Mouse (Mus musculus) neural tube, embryonic 11.5 days (tissue): Measurements from ENCODE around the gene Sptssa. TPM values are rescaled to one million over a fixed set of nuclear protein-coding genes. Genes with fewer than 3 reads are reported as not detected.
"Not testable (repeated sequence)": the region's sequence is repeated elsewhere in the genome, so short reads cannot be mapped to it uniquely, and the experiment has no call there.

ENCODE experiments used
- ATAC-seq: fragments of 200-750 bp; cut with Nextera tagmentation; 2 replicates; pipeline ENCODE4 v1.8.0; 2017; ENCODE audit warnings: moderate number of reproducible peaks, mild to moderate bottlenecking, moderate TSS enrichment, moderate library complexity; ENCODE audit not compliant: insufficient read depth, low FRiP score, low TSS enrichment
- DNase-seq: peaks from one replicate; pipeline ENCODE4 v3.0.0-alpha.2; 2015; ENCODE audit warnings: low spot score
- H3K27ac ChIP-seq: fragments of 300-500 bp; sonication (generic); 2 replicates; pipeline ENCODE4 v1.5.1; 2014; ENCODE audit warnings: low read depth, mild to moderate bottlenecking, low read length
- H3K27me3 ChIP-seq: fragments of 300-500 bp; sonication (generic); 2 replicates; pipeline ENCODE4 v1.6.1; 2014; ENCODE audit warnings: mild to moderate bottlenecking, low read length, mixed read lengths; ENCODE audit not compliant: control insufficient read depth, insufficient read depth
- H3K36me3 ChIP-seq: fragments of 300-500 bp; sonication (generic); 2 replicates; pipeline ENCODE4 v1.6.1; 2014; ENCODE audit warnings: mild to moderate bottlenecking, low read length, moderate library complexity, mixed read lengths; ENCODE audit not compliant: control insufficient read depth, insufficient read depth
- H3K4me1 ChIP-seq: fragments of 300-500 bp; sonication (generic); 2 replicates; pipeline ENCODE4 v1.6.1; 2014; ENCODE audit warnings: low read length, mixed read lengths; ENCODE audit not compliant: control insufficient read depth, insufficient read depth
- H3K4me2 ChIP-seq: fragments of 300-500 bp; sonication (generic); 2 replicates; pipeline ENCODE4 v1.6.1; 2014; ENCODE audit warnings: low read depth, mild to moderate bottlenecking, moderate library complexity
- H3K4me3 ChIP-seq: fragments of 300-500 bp; sonication (generic); 2 replicates; pipeline ENCODE4 v1.5.1; 2014; ENCODE audit warnings: low read depth, low read length
- H3K9ac ChIP-seq: fragments of 300-500 bp; sonication (generic); 2 replicates; pipeline ENCODE4 v1.6.1; 2014; ENCODE audit warnings: mild to moderate bottlenecking, low read length
- H3K9me3 ChIP-seq: fragments of 300-500 bp; sonication (generic); 2 replicates; pipeline ENCODE4 v1.6.1; 2016; ENCODE audit warnings: low read length; ENCODE audit not compliant: control insufficient read depth
- WGBS: fragments of 180-500 bp; shearing (Covaris S2); extraction: QIAGEN DNeasy Blood & Tissue Kit; methylation state at CpG from one replicate; pipeline ENCODE4 v1.1.7; 2014; 5-methylcytosine and 5-hydroxymethylcytosine counted together
- polyA plus RNA-seq: library from polyadenylated mRNA; unstranded; fragments of >200 nt; fragmentation: Nextera tagmentation; extraction: Ambion mirVana; gene quantifications from 2 replicates; pipeline ENCODE4 v1.2.1, GENCODE M21; 2014

Sptssa gene
- polyA plus RNA-seq, 1 experiment from 2014 or later: 190 TPM

DNA sequence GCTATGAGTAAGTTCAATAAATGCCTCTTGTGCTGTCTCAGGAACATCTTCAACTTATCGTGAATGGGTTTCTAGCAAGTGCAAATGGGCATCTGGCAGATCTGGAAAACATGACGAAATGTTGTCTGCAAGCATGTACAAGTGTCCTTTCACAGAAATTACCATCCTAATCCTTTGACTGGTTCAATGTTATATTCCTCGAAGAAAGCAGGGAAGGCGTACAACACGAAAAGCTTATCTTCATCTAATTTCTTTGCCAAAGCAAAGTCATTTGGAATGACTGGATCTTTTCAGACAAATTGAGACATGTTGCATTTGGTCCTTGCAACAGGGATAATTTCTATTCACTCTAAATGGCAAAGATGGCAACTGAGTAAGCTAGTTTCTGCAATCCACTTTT, 32.7 kb upstream of the Sptssa start:
- H3K9me3 ChIP-seq: no peaks in the 10 kb centered on the region
- H3K9ac ChIP-seq: no peak overlapping the region
- H3K4me3 ChIP-seq: no peak overlapping the region
- H3K4me2 ChIP-seq: no peak overlapping the region
- WGBS: 94% methylated on average over 5 of the region's 5 CpGs
- DNase-seq (no peak), ATAC-seq (no peak)
- no peak overlapping the region for H3K27ac ChIP-seq
- H3K4me1 ChIP-seq: no peaks in the 10 kb centered on the region
- peaks cover 4% of the 10 kb centered on the region for H3K36me3 ChIP-seq
- H3K27me3 ChIP-seq: no peaks in the 10 kb centered on the region

DNA sequence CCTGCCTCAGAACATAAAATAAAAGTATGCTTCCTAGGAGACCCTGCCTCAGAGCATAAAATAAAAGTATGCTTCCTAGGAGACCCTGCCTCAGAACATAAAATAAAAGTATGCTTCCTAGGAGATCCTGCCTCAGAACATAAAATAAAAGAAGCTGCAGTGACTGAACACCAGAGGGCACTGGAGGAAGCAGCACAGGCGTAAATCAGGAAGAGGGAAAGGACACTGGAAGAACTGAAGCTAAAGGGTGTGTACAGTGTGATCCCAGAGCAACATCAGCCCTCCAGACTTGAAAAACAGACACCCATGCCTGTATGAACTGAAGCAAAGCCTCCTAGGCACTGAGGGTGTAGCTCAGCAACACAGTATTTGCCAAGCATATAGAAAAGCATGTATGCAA, 26.8 kb upstream of the Sptssa start:
- H3K4me3 ChIP-seq: no peak overlapping the region
- H3K4me2 ChIP-seq: no peak overlapping the region
- no peaks in the 10 kb centered on the region for H3K36me3 ChIP-seq
- ATAC-seq (no peak), DNase-seq (no peak)
- H3K27me3 ChIP-seq: no peaks in the 10 kb centered on the region
- no peaks in the 10 kb centered on the region for H3K4me1 ChIP-seq
- H3K9me3 ChIP-seq: no peaks in the 10 kb centered on the region
- no peak overlapping the region for H3K27ac ChIP-seq
- no peak overlapping the region for H3K9ac ChIP-seq
- WGBS: 46% methylated on average over 1 of the region's 1 CpGs

DNA sequence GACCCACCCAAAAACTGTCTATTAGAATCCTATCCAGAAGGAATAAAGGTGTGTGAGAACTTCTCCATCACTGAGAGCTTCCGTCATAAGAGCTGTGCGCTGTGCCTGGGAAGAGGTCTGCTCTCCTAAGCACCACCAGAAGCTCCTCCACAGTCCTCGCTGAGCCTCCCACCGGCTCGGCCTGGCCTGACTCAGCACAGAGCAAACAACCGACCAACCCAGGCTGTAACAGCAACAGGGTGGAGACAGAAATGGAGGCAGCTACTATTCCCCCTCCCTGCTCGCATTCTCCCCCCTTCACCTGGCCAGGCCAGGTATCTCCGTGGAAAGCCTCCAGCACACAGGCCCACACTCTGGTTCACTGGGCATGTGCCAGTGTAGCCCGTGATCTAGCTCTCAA, 20.3 kb upstream of the Sptssa start:
- no peaks in the 10 kb centered on the region for H3K9me3 ChIP-seq
- ATAC-seq: no peak
- no peak overlapping the region for H3K9ac ChIP-seq
- H3K27ac ChIP-seq: no peak overlapping the region
- peaks cover 10% of the 10 kb centered on the region for H3K36me3 ChIP-seq
- no peaks in the 10 kb centered on the region for H3K4me1 ChIP-seq
- no peak overlapping the region for H3K4me2 ChIP-seq
- WGBS: 97% methylated on average over 9 of the region's 9 CpGs
- no peaks in the 10 kb centered on the region for H3K27me3 ChIP-seq
- DNase-seq: no peak
- H3K4me3 ChIP-seq: no peak overlapping the region

DNA sequence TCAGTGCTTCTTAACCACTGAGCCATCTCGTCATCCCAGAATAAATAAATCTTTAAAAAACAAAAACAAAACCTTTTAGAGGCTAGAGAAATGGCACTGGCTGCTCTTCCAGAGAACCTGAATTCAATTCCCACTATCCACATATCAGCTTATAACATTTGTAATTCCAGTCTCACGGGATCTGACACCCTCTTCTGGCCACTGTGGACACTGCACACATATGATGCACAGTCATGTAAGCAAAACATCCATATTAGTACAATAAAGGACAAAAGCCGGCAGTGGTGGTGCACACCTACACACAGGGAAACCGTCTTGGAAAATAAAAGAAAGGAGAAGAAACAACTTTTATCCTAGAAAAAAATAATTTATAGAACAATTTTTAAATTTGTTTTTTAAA, 19.0 kb upstream of the Sptssa start:
- H3K27ac ChIP-seq: no peak overlapping the region
- no peak overlapping the region for H3K4me2 ChIP-seq
- no peaks in the 10 kb centered on the region for H3K9me3 ChIP-seq
- DNase-seq: no peak
- 95% methylated on average over 4 of the region's 4 CpGs for WGBS
- no peaks in the 10 kb centered on the region for H3K27me3 ChIP-seq
- ATAC-seq: no peak
- H3K36me3 ChIP-seq: peaks cover 10% of the 10 kb centered on the region
- no peak overlapping the region for H3K4me3 ChIP-seq
- no peak overlapping the region for H3K9ac ChIP-seq
- no peaks in the 10 kb centered on the region for H3K4me1 ChIP-seq

DNA sequence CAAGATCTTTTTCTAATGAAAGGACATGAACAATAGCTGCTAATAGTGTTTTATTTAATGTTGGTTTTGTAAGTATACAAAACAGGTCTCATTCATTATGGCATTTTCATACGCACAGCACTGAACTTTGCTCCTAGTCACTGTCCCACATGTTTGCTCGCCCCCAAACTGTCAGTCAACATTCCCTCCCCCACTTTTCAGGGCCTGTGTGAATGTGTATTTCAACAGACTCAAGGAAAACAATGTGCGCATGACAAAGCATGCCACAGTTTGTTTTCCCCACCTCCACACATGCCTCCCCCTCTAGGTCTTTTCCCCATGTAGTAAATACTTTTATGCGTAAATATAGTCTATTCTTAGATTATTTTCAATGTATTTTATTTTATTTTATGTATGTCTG, 14.9 kb upstream of the Sptssa start:
- H3K27ac ChIP-seq: no peak overlapping the region
- no peaks in the 10 kb centered on the region for H3K27me3 ChIP-seq
- peaks cover 8% of the 10 kb centered on the region for H3K36me3 ChIP-seq
- no peak overlapping the region for H3K4me2 ChIP-seq
- WGBS: 93% methylated on average over 4 of the region's 4 CpGs
- H3K9ac ChIP-seq: no peak overlapping the region
- no peak overlapping the region for H3K4me3 ChIP-seq
- DNase-seq (no peak), ATAC-seq (no peak)
- no peaks in the 10 kb centered on the region for H3K4me1 ChIP-seq
- no peaks in the 10 kb centered on the region for H3K9me3 ChIP-seq

DNA sequence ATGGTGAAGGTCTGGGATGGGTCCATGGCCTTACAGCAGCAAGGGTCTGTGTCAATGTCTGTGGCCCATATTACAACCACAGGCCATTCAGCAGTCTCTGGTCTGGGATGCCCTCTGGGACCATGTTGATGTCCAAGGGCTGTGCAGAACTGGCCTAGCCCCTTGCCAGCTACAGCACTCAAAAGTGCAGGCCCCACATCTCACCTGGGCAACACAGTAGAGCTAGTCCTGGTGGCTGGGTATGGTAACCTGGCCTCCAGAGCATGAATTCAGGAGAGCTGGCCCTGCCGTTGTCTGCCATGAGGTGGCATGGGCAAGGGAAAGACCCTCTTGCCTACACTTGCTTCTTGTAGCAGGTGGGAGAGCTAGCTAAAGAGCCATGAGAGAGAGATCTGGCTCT, 11.8 kb upstream of the Sptssa start:
- Histone ChIP-seq H3K27ac (no peak overlapping the region), H3K9ac (no peak overlapping the region), H3K4me3 (no peak overlapping the region), H3K36me3 (no peaks in the 10 kb centered on the region; the same call in 1 of the 2 replicates), H3K4me1 (no peaks in the 10 kb centered on the region), H3K9me3 (no peaks in the 10 kb centered on the region), H3K27me3 (no peaks in the 10 kb centered on the region), H3K4me2 (no peak overlapping the region)
- DNase-seq (no peak), ATAC-seq (no peak)
- WGBS: 94% methylated on average over 1 of the region's 1 CpGs

DNA sequence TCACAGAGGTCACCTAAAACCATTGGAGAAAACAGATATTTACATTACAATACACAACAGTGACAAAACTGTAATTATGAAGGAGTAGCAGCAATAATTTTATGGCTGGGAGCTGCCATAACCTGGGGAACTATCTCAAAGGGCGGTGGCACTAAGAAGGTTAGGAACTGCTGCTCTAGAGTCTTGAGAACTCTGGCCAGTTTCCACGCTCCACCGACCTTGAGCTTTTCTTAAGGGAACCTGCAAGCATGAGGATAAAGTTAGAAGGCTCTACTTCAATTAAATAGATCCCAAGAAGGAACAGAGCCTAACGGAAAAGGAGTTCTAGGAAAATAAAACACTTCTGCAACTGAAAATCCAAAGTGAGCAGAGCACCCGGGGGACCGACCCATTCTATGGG, 9.2 kb upstream of the Sptssa start:
- no peaks in the 10 kb centered on the region for H3K4me1 ChIP-seq
- ATAC-seq (no peak), DNase-seq (no peak)
- no peak overlapping the region for H3K9ac ChIP-seq
- no peak overlapping the region for H3K4me2 ChIP-seq
- H3K27ac ChIP-seq: no peak overlapping the region
- no peak overlapping the region for H3K4me3 ChIP-seq
- no peaks in the 10 kb centered on the region for H3K27me3 ChIP-seq
- H3K9me3 ChIP-seq: no peaks in the 10 kb centered on the region
- 86% methylated on average over 6 of the region's 6 CpGs for WGBS
- no peaks in the 10 kb centered on the region for H3K36me3 ChIP-seq

DNA sequence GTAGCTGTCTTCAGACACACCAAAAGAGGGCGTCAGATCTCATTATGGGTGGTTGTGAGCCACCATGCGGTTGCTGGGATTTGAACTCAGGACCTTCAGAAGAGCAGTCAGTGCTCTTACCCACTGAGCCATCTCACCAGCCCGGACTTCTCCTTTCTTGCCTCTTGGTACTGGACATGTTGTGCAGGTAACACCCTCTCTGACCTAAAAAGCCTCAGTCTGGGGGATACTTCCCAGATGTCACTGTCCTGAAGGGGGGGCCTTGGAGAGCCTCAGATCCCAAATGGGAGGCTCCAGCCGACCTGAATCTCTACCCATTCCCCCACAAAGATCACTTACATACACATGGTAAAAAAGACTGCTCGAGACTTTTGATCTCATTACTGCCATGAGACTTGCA, 5.1 kb upstream of the Sptssa start:
- H3K27me3 ChIP-seq, DNase-seq, H3K4me1 ChIP-seq, H3K9ac ChIP-seq, H3K36me3 ChIP-seq, H3K4me2 ChIP-seq, H3K9me3 ChIP-seq, ATAC-seq, H3K4me3 ChIP-seq, H3K27ac ChIP-seq: not testable (repeated sequence)
- 70% methylated on average over 5 of the region's 5 CpGs for WGBS

DNA sequence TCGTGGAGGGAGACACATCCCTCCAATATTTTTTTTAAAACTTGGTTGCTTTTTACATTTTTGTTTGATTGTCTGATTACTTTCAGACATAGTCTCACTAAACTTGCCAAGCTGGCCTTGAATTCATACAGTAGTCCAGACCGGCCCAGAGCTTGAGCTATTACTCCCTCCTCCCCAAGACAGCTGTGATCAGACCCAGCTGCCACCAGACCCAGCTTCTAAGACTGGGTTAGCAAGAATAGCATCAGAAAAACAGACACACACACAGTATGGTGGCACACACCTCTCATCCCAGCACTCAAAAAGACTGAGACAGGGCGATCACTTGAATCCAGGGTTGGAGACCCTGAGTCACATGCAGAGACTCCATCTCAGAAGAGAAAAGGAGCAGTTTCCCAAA, 3.5 kb upstream of the Sptssa start:
- Histone ChIP-seq H3K4me2 (no peak overlapping the region), H3K36me3 (no peaks in the 10 kb centered on the region), H3K27ac (no peak overlapping the region), H3K4me3 (no peak overlapping the region), H3K4me1 (peaks cover under 1% of the 10 kb centered on the region; the same call in 1 of the 2 replicates), H3K27me3 (no peaks in the 10 kb centered on the region), H3K9ac (no peak overlapping the region), H3K9me3 (no peaks in the 10 kb centered on the region)
- 84% methylated on average over 3 of the region's 3 CpGs for WGBS
- DNase-seq (no peak), ATAC-seq (no peak)
